Mouse (Mus musculus) MEL (cell line): ENCODE data around the gene Kcnh3.

ENCODE experiments used
- BHLHE40 ChIP-seq: IDR thresholded peaks from 2 replicates; pipeline ENCODE4 v1.6.1; 2012; ENCODE audit warnings: low read depth, mild to moderate bottlenecking, inconsistent platforms, low read length, improper control_type of control experiment, borderline replicate concordance
- CTCF ChIP-seq, 3 experiments: IDR thresholded peaks in 2 of 3; conservative IDR thresholded peaks in 1 of 3; 2 replicates each; pipeline ENCODE4 v1.5.1; 2011 to 2012; ENCODE audit warnings: low read length in 3 of 3, low read depth in 2 of 3, mild to moderate bottlenecking in 2 of 3, improper control_type of control experiment in 1 of 3, inconsistent platforms in 1 of 3, mixed read lengths in 1 of 3, moderate library complexity in 1 of 3; ENCODE audit not compliant: control insufficient read depth in 1 of 3, insufficient read depth in 1 of 3, poor library complexity in 1 of 3, severe bottlenecking in 1 of 3
- ETS1 ChIP-seq: IDR thresholded peaks from 2 replicates; pipeline ENCODE4 v1.6.1; 2012; ENCODE audit warnings: low read depth, mild to moderate bottlenecking, inconsistent platforms, low read length, improper control_type of control experiment, moderate library complexity
- RCOR1 ChIP-seq: IDR thresholded peaks from 2 replicates; pipeline ENCODE4 v1.6.1; 2012; ENCODE audit warnings: low read depth, mild to moderate bottlenecking, inconsistent platforms, low read length, improper control_type of control experiment
- USF2 ChIP-seq, 2 experiments: IDR thresholded peaks; 2 replicates each; pipeline ENCODE4 v1.6.1; 2011 to 2012; ENCODE audit warnings: improper control_type of control experiment in 2 of 2, low read length in 2 of 2, borderline replicate concordance in 1 of 2, inconsistent platforms in 1 of 2, low read depth in 1 of 2, mild to moderate bottlenecking in 1 of 2; ENCODE audit not compliant: insufficient read depth in 1 of 2

DNA sequence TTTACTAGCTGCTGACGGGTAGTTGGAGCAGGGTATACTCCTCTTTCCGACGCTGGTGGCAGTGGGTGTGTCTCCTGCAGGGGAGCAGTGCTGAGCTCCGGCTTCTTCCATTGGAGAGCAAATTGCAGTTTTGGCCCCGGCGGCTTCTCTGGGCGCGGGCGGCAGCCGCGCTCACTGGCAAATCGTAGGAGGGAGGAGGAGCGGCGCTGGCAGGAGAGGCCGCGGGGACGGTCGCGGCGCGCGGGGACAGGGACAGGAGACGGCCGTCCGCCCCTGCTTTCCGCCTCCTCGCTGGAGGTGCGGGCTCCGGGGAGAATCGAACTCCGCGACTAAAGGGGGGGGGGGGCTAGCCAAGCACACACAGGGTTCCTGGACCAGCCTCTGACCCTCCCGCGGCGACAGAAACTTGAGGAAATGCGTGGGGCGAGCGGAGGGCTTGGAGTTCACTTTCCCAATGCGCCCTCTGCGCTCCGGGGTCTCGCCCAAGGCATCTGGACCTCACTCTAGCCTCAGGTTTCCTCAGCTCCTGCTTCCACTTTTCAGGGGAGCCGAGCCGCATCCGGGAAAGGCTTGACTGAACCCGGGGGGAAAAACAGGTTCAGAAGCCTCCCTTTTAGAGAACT, 965 bp upstream of the Kcnh3 start:
- TF ChIP-seq CTCF (IDR thresholded peaks at IDR 0.05 in 2 of 3, conservative IDR thresholded peaks at IDR 0.05 in 1 of 3; ENCODE audit: control insufficient read depth in 1 of 3, insufficient read depth in 1 of 3, low read depth in 2 of 3, low read length in 3 of 3, poor library complexity in 1 of 3, severe bottlenecking in 1 of 3) (no peak), USF2 (IDR thresholded peaks at IDR 0.05; ENCODE audit: borderline replicate concordance in 1 of 2, insufficient read depth in 1 of 2, low read depth in 1 of 2, low read length in 2 of 2) (no peak), RCOR1 (no peak), ETS1 (no peak), BHLHE40 (no peak)
